Mouse (Mus musculus) intestine, embryonic 14.5 days (tissue): Measurements from ENCODE around the gene Agfg1. TPM values are rescaled to one million over a fixed set of nuclear protein-coding genes. Genes with fewer than 3 reads are reported as not detected.
A peak's percentile ranks its signal among the peaks of the same experiment; 100 is the strongest.

ENCODE experiments used
- ATAC-seq: fragments of 200-750 bp; cut with Nextera tagmentation; replicated peaks from 2 replicates; pipeline ENCODE4 v1.8.0; 2017; ENCODE audit warnings: low read depth, moderate number of reproducible peaks, moderate TSS enrichment, moderate library complexity; ENCODE audit not compliant: low FRiP score, low TSS enrichment
- DNase-seq: peaks from one replicate; pipeline ENCODE4 v3.0.0-alpha.2; 2018; ENCODE audit warnings: low spot score
- H3K27ac ChIP-seq: fragments of 300-500 bp; sonication (generic); 2 replicates; pipeline ENCODE4 v1.5.1; 2014; ENCODE audit warnings: low read depth, mild to moderate bottlenecking, control low read depth
- H3K27me3 ChIP-seq: fragments of 300-500 bp; sonication (generic); replicated peaks from 2 replicates; pipeline ENCODE4 v1.6.1; 2014; ENCODE audit warnings: low read length, control low read depth; ENCODE audit not compliant: control insufficient read depth, insufficient read depth
- H3K36me3 ChIP-seq: fragments of 300-500 bp; sonication (generic); 2 replicates; pipeline ENCODE4 v1.6.1; 2014; ENCODE audit warnings: low read length, control low read depth; ENCODE audit not compliant: control insufficient read depth, insufficient read depth
- H3K4me1 ChIP-seq: fragments of 300-500 bp; sonication (generic); replicated peaks from 2 replicates; pipeline ENCODE4 v1.6.1; 2014; ENCODE audit warnings: low read length, control low read depth, mixed read lengths; ENCODE audit not compliant: control insufficient read depth, insufficient read depth
- H3K4me2 ChIP-seq: fragments of 300-500 bp; sonication (generic); 2 replicates; pipeline ENCODE4 v1.6.1; 2014; ENCODE audit warnings: low read length
- H3K4me3 ChIP-seq: fragments of 300-500 bp; sonication (generic); 2 replicates; pipeline ENCODE4 v1.5.1; 2014; ENCODE audit warnings: low read depth, low read length, control low read depth, mixed read lengths
- H3K9ac ChIP-seq: fragments of 300-500 bp; sonication (generic); 2 replicates; pipeline ENCODE4 v1.6.1; 2014; ENCODE audit warnings: mild to moderate bottlenecking, low read length
- H3K9me3 ChIP-seq: fragments of 300-500 bp; sonication (generic); 2 replicates; pipeline ENCODE4 v1.6.1; 2016; ENCODE audit warnings: low read length, control low read depth; ENCODE audit not compliant: control insufficient read depth
- WGBS: fragments of 180-500 bp; shearing (Covaris S2); extraction: QIAGEN DNeasy Blood & Tissue Kit; methylation state at CpG from one replicate; pipeline ENCODE4 v1.1.7; 2014; 5-methylcytosine and 5-hydroxymethylcytosine counted together
- polyA plus RNA-seq: library from polyadenylated mRNA; unstranded; fragments of >200 nt; fragmentation: Nextera tagmentation; extraction: Ambion mirVana; gene quantifications from 2 replicates; pipeline ENCODE4 v1.2.1, GENCODE M21; 2014

Gene Agfg1
- 46.9 and 47.1 TPM in 2 replicates for polyA plus RNA-seq

DNA sequence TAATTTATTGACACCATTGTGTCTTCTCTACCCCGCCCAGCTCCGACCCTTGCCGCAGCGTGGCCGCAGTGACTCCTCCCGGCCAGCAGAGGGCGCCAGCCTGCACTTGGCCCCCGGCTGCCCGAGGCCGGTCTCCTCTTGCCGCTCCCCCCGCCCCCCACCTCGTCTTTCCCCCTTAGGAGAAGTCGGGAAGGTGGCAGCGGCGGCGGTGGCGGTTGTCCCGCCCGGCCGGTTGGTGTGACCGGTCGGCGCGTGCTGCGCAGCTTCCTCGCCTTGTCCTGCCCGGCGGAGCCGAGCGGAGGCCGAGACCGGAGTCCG lies at the start of gene Agfg1:
TSS of gene Agfg1 (plus strand) at position 188 of the 318 bp plus-strand sequence.
- ATAC-seq (peak; percentile 94), DNase-seq (peak; percentile 98)
- Histone ChIP-seq H3K4me2 (peak within 1 kb of the TSS; percentile 80), H3K4me1 (peaks cover 13% of the 10 kb centered on the region), H3K36me3 (no peaks in the 10 kb centered on the region), H3K27ac (peak within 1 kb of the TSS; percentile 77), H3K27me3 (no peaks in the 10 kb centered on the region), H3K9ac (peak within 1 kb of the TSS; percentile 79), H3K4me3 (peak within 1 kb of the TSS; percentile 82), H3K9me3 (no peaks in the 10 kb centered on the region)
- under 1% methylated on average over 27 of the region's 34 CpGs for WGBS

DNA sequence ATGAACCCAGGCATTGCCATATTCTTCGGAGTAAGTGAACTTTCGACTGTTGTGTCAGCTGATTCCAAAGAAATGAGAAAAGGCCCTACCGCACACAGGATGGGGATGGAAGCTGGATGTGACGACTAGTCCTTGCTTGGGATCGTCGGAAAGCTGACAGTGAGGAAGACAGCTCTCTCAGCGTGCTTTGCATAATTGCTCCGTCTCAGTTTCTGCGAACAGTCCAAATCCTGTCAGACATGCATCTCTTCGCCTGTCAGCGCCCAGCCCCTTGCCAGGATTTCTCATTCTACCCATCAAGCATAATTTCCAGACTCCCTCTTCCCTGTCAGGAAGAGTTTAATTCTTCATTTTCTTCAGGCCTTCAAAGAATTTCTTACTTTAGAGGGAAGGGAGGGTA lies 48.2 kb upstream of the Agfg1 start:
- 0 out of 2 replicates have a peak, but pooled peaks cover 2% of the 10 kb centered on the region for H3K4me1 ChIP-seq
- ATAC-seq (no peak), DNase-seq (no peak)
- no peaks in the 10 kb centered on the region for H3K27me3 ChIP-seq
- no peak overlapping the region for H3K9ac ChIP-seq
- no peak overlapping the region for H3K27ac ChIP-seq
- no peak overlapping the region for H3K4me3 ChIP-seq
- no peak overlapping the region for H3K4me2 ChIP-seq
- no peaks in the 10 kb centered on the region for H3K9me3 ChIP-seq
- 84% methylated on average over 11 of the region's 11 CpGs for WGBS
- H3K36me3 ChIP-seq: no peaks in the 10 kb centered on the region

DNA sequence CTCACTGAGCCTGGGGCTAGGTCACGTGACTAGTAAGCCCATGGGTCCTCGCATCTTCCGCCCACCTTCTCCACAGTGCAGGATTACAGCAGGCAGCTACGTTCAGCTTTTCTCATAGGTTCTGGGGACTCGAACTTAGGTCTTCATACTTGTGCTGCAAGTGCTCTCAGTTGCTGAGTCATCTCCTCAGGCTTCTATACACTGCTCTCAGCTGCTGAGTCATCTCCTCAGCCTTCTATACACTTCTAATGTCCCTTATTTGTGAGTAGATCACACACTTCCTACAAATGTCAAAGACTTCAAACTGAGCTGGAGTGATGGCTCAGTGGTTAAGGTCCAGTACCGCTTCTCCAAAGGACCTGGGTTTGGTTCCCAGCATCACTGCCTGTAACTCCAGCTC lies 47.0 kb upstream of the Agfg1 start:
- Histone ChIP-seq H3K4me2 (no peak overlapping the region), H3K27me3 (no peaks in the 10 kb centered on the region), H3K4me1 (0 out of 2 replicates have a peak, but pooled peaks cover 2% of the 10 kb centered on the region), H3K9me3 (no peaks in the 10 kb centered on the region), H3K27ac (no peak overlapping the region), H3K36me3 (no peaks in the 10 kb centered on the region), H3K4me3 (no peak overlapping the region), H3K9ac (no peak overlapping the region)
- no peak for ATAC-seq
- no peak for DNase-seq
- 96% methylated on average over 6 of the region's 6 CpGs for WGBS

- 85% methylated on average over 3 of the region's 3 CpGs for WGBS
- no peaks in the 10 kb centered on the region for H3K27me3 ChIP-seq
- no peak overlapping the region for H3K4me2 ChIP-seq
- ATAC-seq: no peak
- H3K36me3 ChIP-seq: no peaks in the 10 kb centered on the region
- DNase-seq: no peak
- no peak overlapping the region for H3K9ac ChIP-seq
- H3K4me1 ChIP-seq: no peaks in the 10 kb centered on the region
- no peak overlapping the region for H3K4me3 ChIP-seq
- H3K9me3 ChIP-seq: no peaks in the 10 kb centered on the region
- no peak overlapping the region for H3K27ac ChIP-seq
These were observed 46.2 kb upstream of the Agfg1 start for GRCm38 (mm10) chr1:82793110-82793509.

DNA sequence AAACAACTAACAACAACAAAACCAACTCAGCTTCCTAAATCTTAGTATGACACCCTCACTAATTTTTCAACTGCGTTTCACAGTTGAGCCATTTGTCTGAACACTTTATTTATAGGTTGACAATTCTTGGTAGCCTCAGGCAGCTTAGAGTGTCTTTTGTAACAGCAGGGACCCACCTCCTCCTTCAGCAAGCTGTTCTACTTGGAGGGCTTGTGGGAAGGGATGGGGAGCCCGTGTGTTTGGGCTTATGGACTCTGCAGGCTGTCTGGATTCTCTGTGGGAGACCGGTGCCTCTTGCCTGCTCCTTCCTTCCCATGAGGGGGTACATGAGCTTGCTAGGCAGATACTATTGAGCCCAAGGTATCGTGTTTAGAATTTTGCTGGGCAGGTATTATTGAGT lies 45.3 kb upstream of the Agfg1 start:
- Histone ChIP-seq H3K9ac (no peak overlapping the region), H3K36me3 (no peaks in the 10 kb centered on the region), H3K4me1 (no peaks in the 10 kb centered on the region), H3K4me3 (no peak overlapping the region), H3K27me3 (no peaks in the 10 kb centered on the region), H3K9me3 (no peaks in the 10 kb centered on the region), H3K27ac (no peak overlapping the region), H3K4me2 (no peak overlapping the region)
- WGBS: 62% methylated on average over 4 of the region's 4 CpGs
- DNase-seq (no peak), ATAC-seq (no peak)

- Histone ChIP-seq H3K4me2 (no peak overlapping the region), H3K27ac (no peak overlapping the region), H3K9me3 (no peaks in the 10 kb centered on the region), H3K4me3 (no peak overlapping the region), H3K4me1 (no peaks in the 10 kb centered on the region), H3K27me3 (no peaks in the 10 kb centered on the region), H3K9ac (no peak overlapping the region), H3K36me3 (no peaks in the 10 kb centered on the region)
- WGBS: 84% methylated on average over 2 of the region's 2 CpGs
- ATAC-seq (no peak), DNase-seq (no peak)
These were observed 44.1 kb upstream of the Agfg1 start for GRCm38 (mm10) chr1:82795211-82795610.

GRCm38 (mm10) chr1:82795702-82796443 lies 43.4 kb upstream of the Agfg1 start:
- Histone ChIP-seq H3K9me3 (no peaks in the 10 kb centered on the region), H3K4me2 (no peak overlapping the region), H3K27me3 (no peaks in the 10 kb centered on the region), H3K36me3 (no peaks in the 10 kb centered on the region), H3K9ac (no peak overlapping the region), H3K4me1 (no peaks in the 10 kb centered on the region), H3K4me3 (no peak overlapping the region), H3K27ac (no peak overlapping the region)
- 50% methylated on average over 18 of the region's 18 CpGs for WGBS
- no peak for ATAC-seq
- DNase-seq: no peak

GRCm38 (mm10) chr1:82797088-82797487 lies 42.2 kb upstream of the Agfg1 start:
- no peaks in the 10 kb centered on the region for H3K27me3 ChIP-seq
- no peak overlapping the region for H3K4me2 ChIP-seq
- no peaks in the 10 kb centered on the region for H3K36me3 ChIP-seq
- no peak overlapping the region for H3K27ac ChIP-seq
- H3K4me1 ChIP-seq: no peaks in the 10 kb centered on the region
- H3K4me3 ChIP-seq: no peak overlapping the region
- 93% methylated on average over 4 of the region's 4 CpGs for WGBS
- no peaks in the 10 kb centered on the region for H3K9me3 ChIP-seq
- DNase-seq: no peak
- ATAC-seq: no peak
- H3K9ac ChIP-seq: no peak overlapping the region

GRCm38 (mm10) chr1:82798304-82798703 lies 41.0 kb upstream of the Agfg1 start:
- Histone ChIP-seq H3K36me3 (no peaks in the 10 kb centered on the region), H3K9me3 (no peaks in the 10 kb centered on the region), H3K4me2 (no peak overlapping the region), H3K4me1 (no peaks in the 10 kb centered on the region), H3K27ac (no peak overlapping the region), H3K4me3 (no peak overlapping the region), H3K9ac (no peak overlapping the region), H3K27me3 (no peaks in the 10 kb centered on the region)
- 53% methylated on average over 5 of the region's 5 CpGs for WGBS
- no peak for DNase-seq
- no peak for ATAC-seq
